Mouse (Mus musculus) lung, embryonic 15.5 days (tissue): Measurements from ENCODE around the gene Krtap10-10. TPM values are rescaled to one million over a fixed set of nuclear protein-coding genes. Genes with fewer than 3 reads are reported as not detected.

Experiments
- ATAC-seq: fragments of 200-750 bp; cut with Nextera tagmentation; 2 replicates; pipeline ENCODE4 v1.8.0; 2017; ENCODE audit warnings: moderate number of reproducible peaks, borderline replicate concordance; ENCODE audit not compliant: low FRiP score, low TSS enrichment; ENCODE audit errors: extremely low read depth
- H3K27ac ChIP-seq: fragments of 300-500 bp; sonication (generic); 2 replicates; pipeline ENCODE4 v1.5.1; 2015; ENCODE audit warnings: moderate library complexity, mild to moderate bottlenecking, inconsistent platforms
- H3K27me3 ChIP-seq: fragments of 300-500 bp; sonication (generic); 2 replicates; pipeline ENCODE4 v1.6.1; 2015; ENCODE audit warnings: inconsistent platforms
- H3K36me3 ChIP-seq: fragments of 300-500 bp; sonication (generic); 2 replicates; pipeline ENCODE4 v1.6.1; 2015; ENCODE audit warnings: inconsistent platforms
- H3K4me1 ChIP-seq: fragments of 300-500 bp; sonication (generic); 2 replicates; pipeline ENCODE4 v1.6.1; 2015; ENCODE audit warnings: inconsistent platforms
- H3K4me2 ChIP-seq: fragments of 300-500 bp; sonication (generic); 2 replicates; pipeline ENCODE4 v1.6.1; 2015; ENCODE audit warnings: inconsistent platforms, mild to moderate bottlenecking, moderate library complexity
- H3K4me3 ChIP-seq: fragments of 300-500 bp; sonication (generic); 2 replicates; pipeline ENCODE4 v1.5.1; 2015; ENCODE audit warnings: mild to moderate bottlenecking, inconsistent platforms
- H3K9ac ChIP-seq: fragments of 300-500 bp; sonication (generic); 2 replicates; pipeline ENCODE4 v1.6.1; 2015; ENCODE audit warnings: inconsistent platforms
- H3K9me3 ChIP-seq: fragments of 300-500 bp; sonication (generic); 2 replicates; pipeline ENCODE4 v1.6.1; 2016; ENCODE audit warnings: inconsistent platforms
- WGBS: fragments of 180-500 bp; shearing (Covaris S2); methylation state at CpG from one replicate; pipeline ENCODE4 v1.1.7; 2015; 5-methylcytosine and 5-hydroxymethylcytosine counted together
- polyA plus RNA-seq: library from polyadenylated mRNA; unstranded; fragments of >200 nt; fragmentation: Nextera tagmentation; extraction: Ambion mirVana; gene quantifications from 2 replicates; pipeline ENCODE4 v1.2.1, GENCODE M21; 2015

The Krtap10-10 gene
- polyA plus RNA-seq, 1 experiment from 2014 or later: not detected

GRCm38 (mm10) chr10:77878985-77879384, 43.2 kb downstream of the Krtap10-10 start:
- no peaks in the 10 kb centered on the region for H3K36me3 ChIP-seq
- 57% methylated on average over 6 of the region's 6 CpGs for WGBS
- peaks cover 11% of the 10 kb centered on the region; the same call in 1 of the 2 replicates for H3K4me1 ChIP-seq
- H3K27ac ChIP-seq: no peak overlapping the region
- ATAC-seq: no peak
- no peak overlapping the region for H3K9ac ChIP-seq
- no peak overlapping the region for H3K4me2 ChIP-seq
- no peaks in the 10 kb centered on the region for H3K27me3 ChIP-seq
- no peaks in the 10 kb centered on the region for H3K9me3 ChIP-seq
- H3K4me3 ChIP-seq: no peak overlapping the region

GRCm38 (mm10) chr10:77880305-77880704, 44.6 kb downstream of the Krtap10-10 start:
- no peak overlapping the region for H3K9ac ChIP-seq
- H3K4me3 ChIP-seq: no peak overlapping the region
- H3K9me3 ChIP-seq: no peaks in the 10 kb centered on the region
- no peak overlapping the region for H3K4me2 ChIP-seq
- H3K36me3 ChIP-seq: no peaks in the 10 kb centered on the region
- no peak overlapping the region for H3K27ac ChIP-seq
- H3K27me3 ChIP-seq: no peaks in the 10 kb centered on the region
- H3K4me1 ChIP-seq: peaks cover 6% of the 10 kb centered on the region; the same call in 1 of the 2 replicates
- no peak for ATAC-seq
- 59% methylated on average over 3 of the region's 3 CpGs for WGBS

DNA sequence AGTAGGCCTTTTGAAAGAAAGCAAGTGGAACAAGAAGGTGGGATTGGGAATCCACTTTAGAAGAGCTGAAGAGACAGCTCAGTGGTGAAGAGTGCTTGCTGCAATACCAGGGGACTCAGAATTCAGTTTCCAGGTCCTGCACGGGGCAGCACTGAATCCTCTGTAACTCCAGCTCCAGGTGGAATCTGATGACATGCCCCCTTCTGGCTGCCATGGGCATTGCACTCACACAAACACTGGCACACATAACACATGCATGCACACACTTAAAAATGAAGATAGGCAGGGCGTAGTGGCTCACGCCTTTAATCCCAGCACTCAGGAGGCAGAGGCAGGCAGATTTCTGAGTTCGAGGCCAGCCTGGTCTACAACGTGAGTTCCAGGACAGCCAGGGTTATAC, 46.8 kb downstream of the Krtap10-10 start:
- Histone ChIP-seq H3K27ac (no peak overlapping the region), H3K4me2 (no peak overlapping the region), H3K4me1 (no peaks in the 10 kb centered on the region), H3K27me3 (no peaks in the 10 kb centered on the region), H3K4me3 (no peak overlapping the region), H3K9me3 (no peaks in the 10 kb centered on the region), H3K36me3 (no peaks in the 10 kb centered on the region), H3K9ac (no peak overlapping the region)
- ATAC-seq: no peak
- 81% methylated on average over 5 of the region's 5 CpGs for WGBS

GRCm38 (mm10) chr10:77886007-77886747, 50.4 kb downstream of the Krtap10-10 start:
- 33% methylated on average over 12 of the region's 12 CpGs for WGBS
- no peak overlapping the region for H3K9ac ChIP-seq
- no peaks in the 10 kb centered on the region for H3K9me3 ChIP-seq
- no peaks in the 10 kb centered on the region for H3K36me3 ChIP-seq
- H3K27ac ChIP-seq: no peak overlapping the region
- no peaks in the 10 kb centered on the region for H3K27me3 ChIP-seq
- no peaks in the 10 kb centered on the region for H3K4me1 ChIP-seq
- H3K4me3 ChIP-seq: no peak overlapping the region
- H3K4me2 ChIP-seq: no peak overlapping the region
- no peak for ATAC-seq

Other genes starting within 250 kb of the Krtap10-10 start
- gene Sumo3, start 229.8 kb upstream of the Krtap10-10 start, polyA plus RNA-seq: 350 and 361 TPM in 2 replicates
- 0.99 and 1.9 TPM in 2 replicates for gene Gm49325, start 229.8 kb upstream of the Krtap10-10 start, polyA plus RNA-seq
- gene Ube2g2, start 213.7 kb upstream of the Krtap10-10 start, polyA plus RNA-seq: 73.8 and 74.3 TPM in 2 replicates
- gene Tspear, start 149.4 kb upstream of the Krtap10-10 start, polyA plus RNA-seq: 0.08 and 0.19 TPM in 2 replicates
- not detected in 2 replicates for gene Gm19402, start 145.2 kb upstream of the Krtap10-10 start, polyA plus RNA-seq
- not detected in 2 replicates for gene Gm9508, start 138.7 kb upstream of the Krtap10-10 start, polyA plus RNA-seq
- not detected in 2 replicates for gene Gm10272, start 129.3 kb upstream of the Krtap10-10 start, polyA plus RNA-seq
- not detected in 2 replicates for gene Gm10024, start 124.5 kb upstream of the Krtap10-10 start, polyA plus RNA-seq
- not detected in 2 replicates for gene Gm10142, start 120.1 kb upstream of the Krtap10-10 start, polyA plus RNA-seq
- not detected in 2 replicates for gene Krtap12-1, start 115.3 kb upstream of the Krtap10-10 start, polyA plus RNA-seq
- not detected in 2 replicates for gene Gm10100, start 109.5 kb upstream of the Krtap10-10 start, polyA plus RNA-seq
- not detected in 2 replicates for gene Gm18596, start 93.3 kb upstream of the Krtap10-10 start, polyA plus RNA-seq
- not detected in 2 replicates for gene Gm9736, start 84.6 kb upstream of the Krtap10-10 start, polyA plus RNA-seq
- gene Gm3233, start 76.3 kb upstream of the Krtap10-10 start, polyA plus RNA-seq: not detected in 2 replicates
- not detected in 2 replicates for gene Gm3238, start 64.6 kb upstream of the Krtap10-10 start, polyA plus RNA-seq
- not detected in 2 replicates for gene Gm7138, start 59.0 kb upstream of the Krtap10-10 start, polyA plus RNA-seq
- not detected in 2 replicates for gene Gm3250, start 53.4 kb upstream of the Krtap10-10 start, polyA plus RNA-seq
- gene Gm7137, start 47.7 kb upstream of the Krtap10-10 start, polyA plus RNA-seq: not detected in 2 replicates
- not detected in 2 replicates for gene Gm9639, start 40.9 kb upstream of the Krtap10-10 start, polyA plus RNA-seq
- gene Gm19668, start 36.8 kb upstream of the Krtap10-10 start, polyA plus RNA-seq: not detected in 2 replicates
- gene Gm9507, start 24.1 kb upstream of the Krtap10-10 start, polyA plus RNA-seq: not detected in 2 replicates
- not detected in 2 replicates for gene Gm2696, start 21.3 kb upstream of the Krtap10-10 start, polyA plus RNA-seq
- not detected in 2 replicates for gene Krtap10-4, start 8.9 kb upstream of the Krtap10-10 start, polyA plus RNA-seq
- gene Gm36176, start 10.9 kb downstream of the Krtap10-10 start, polyA plus RNA-seq: not detected in 2 replicates
- gene Gm10318, start 16.9 kb downstream of the Krtap10-10 start, polyA plus RNA-seq: not detected in 2 replicates
- not detected in 2 replicates for gene Gm3285, start 26.0 kb downstream of the Krtap10-10 start, polyA plus RNA-seq
- 4.5 TPM in 2 replicates for gene Lrrc3, start 66.6 kb downstream of the Krtap10-10 start, polyA plus RNA-seq
- gene Trpm2, start 134.6 kb downstream of the Krtap10-10 start, polyA plus RNA-seq: 0.72 and 1.6 TPM in 2 replicates
- 25.4 and 25.6 TPM in 2 replicates for gene 1810043G02Rik, start 142.6 kb downstream of the Krtap10-10 start, polyA plus RNA-seq
- 171 and 179 TPM in 2 replicates for gene Pfkl, start 174.1 kb downstream of the Krtap10-10 start, polyA plus RNA-seq
- gene Dnmt3l, start 206.0 kb downstream of the Krtap10-10 start, polyA plus RNA-seq: 1.9 and 2.2 TPM in 2 replicates
- 2.1 and 2.7 TPM in 2 replicates for gene Aire, start 207.7 kb downstream of the Krtap10-10 start, polyA plus RNA-seq
- 8.4 and 8.5 TPM in 2 replicates for gene Icosl, start 233.4 kb downstream of the Krtap10-10 start, polyA plus RNA-seq